In the genomic region with DNA sequence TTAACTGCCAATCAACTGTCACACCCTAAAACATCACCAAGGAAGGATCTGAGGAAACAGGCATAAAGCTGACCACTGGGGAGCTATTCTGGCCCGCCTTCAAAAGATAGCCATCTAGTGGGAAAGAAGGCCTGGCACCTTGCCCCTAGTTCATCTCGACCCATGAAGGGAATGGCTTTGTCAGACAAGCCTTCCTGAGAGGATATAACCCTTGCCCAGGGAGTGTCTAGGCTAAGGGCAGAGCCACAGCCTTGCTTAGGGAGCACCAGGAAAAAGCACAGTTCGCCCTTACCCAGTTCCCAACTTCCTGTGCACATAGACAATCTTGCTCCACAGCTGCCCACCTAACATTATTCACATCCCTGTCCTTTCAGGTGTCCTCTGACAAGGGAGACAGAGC, we compare ENCODE assay signal across 8 mouse cellular contexts. TPM values are rescaled to one million over a fixed set of nuclear protein-coding genes. Genes with fewer than 3 reads are reported as not detected.
DNase-seq lines count a peak whose midpoint lies in the region; ATAC-seq and TF ChIP-seq lines count a peak whose summit lies in the region.

No protein-coding gene starts in this region.

- H3K4me2 ChIP-seq in forebrain, embryonic 11.5 days (ENCODE audit: low read depth, low read length, severe bottlenecking): peak overlapping the region; percentile 83
- peak overlapping the region; percentile 76 for H3K4me2 ChIP-seq in kidney, postnatal 0 days (ENCODE audit: low read length)
- peak overlapping the region; percentile 90 for H3K4me2 ChIP-seq in midbrain, embryonic 13.5 days (replicated peaks)

- ATAC-seq in forebrain, embryonic 11.5 days (replicated peaks; ENCODE audit: low FRiP score): no peak
- ATAC-seq in kidney, postnatal 0 days (replicated peaks; ENCODE audit: low FRiP score, low read depth): no peak
- ATAC-seq in midbrain, embryonic 13.5 days: no peak

- H3K27me3 ChIP-seq in spleen, adult 2 months (ENCODE audit: control insufficient read depth, insufficient read depth, low read length): no peaks in the 10 kb centered on the region
- no peaks in the 10 kb centered on the region for H3K27me3 ChIP-seq in forebrain, embryonic 11.5 days (ENCODE audit: control insufficient read depth, insufficient read depth, low read length)
- no peaks in the 10 kb centered on the region for H3K27me3 ChIP-seq in kidney, postnatal 0 days (ENCODE audit: insufficient read depth, low read length)
- H3K27me3 ChIP-seq in midbrain, embryonic 13.5 days: no peaks in the 10 kb centered on the region

- H3K4me3 ChIP-seq in spleen, adult 2 months (ENCODE audit: extremely low read depth, insufficient read depth, insufficient read length): peak overlapping the region; percentile 73; the same call in 1 of the 2 replicates
- peak overlapping the region; percentile 70 for H3K4me3 ChIP-seq in forebrain, embryonic 11.5 days (ENCODE audit: low read depth, low read length)
- peak overlapping the region; percentile 73 for H3K4me3 ChIP-seq in kidney, postnatal 0 days (replicated peaks; ENCODE audit: low read depth, low read length)
- H3K4me3 ChIP-seq in midbrain, embryonic 13.5 days (replicated peaks): peak overlapping the region; percentile 64

- 42% methylated on average over 3 of the region's 3 CpGs for WGBS in spleen, adult 2 months
- WGBS in forebrain, embryonic 11.5 days: 53% methylated on average over 3 of the region's 3 CpGs
- WGBS in kidney, postnatal 0 days: 35% methylated on average over 3 of the region's 3 CpGs
- WGBS in midbrain, embryonic 13.5 days: 46% methylated on average over 3 of the region's 3 CpGs

- peaks cover 10% of the 10 kb centered on the region for H3K36me3 ChIP-seq in spleen, adult 2 months (ENCODE audit: control insufficient read depth, insufficient read depth, low read length)
- peaks cover 3% of the 10 kb centered on the region; the same call in 1 of the 2 replicates for H3K36me3 ChIP-seq in forebrain, embryonic 11.5 days (ENCODE audit: control insufficient read depth, insufficient read depth, low read length)
- 0 out of 2 replicates have a peak, but pooled peaks cover 7% of the 10 kb centered on the region for H3K36me3 ChIP-seq in kidney, postnatal 0 days (ENCODE audit: insufficient read depth, low read length)
- peaks cover 36% of the 10 kb centered on the region for H3K36me3 ChIP-seq in midbrain, embryonic 13.5 days

- no peak for DNase-seq in spleen, adult 2 months (ENCODE audit: low read depth in 1 of 2, low spot score in 2 of 2)
- DNase-seq in spleen, adult 12 weeks (ENCODE audit: low spot score): no peak
- DNase-seq in forebrain, embryonic 11.5 days (ENCODE audit: low spot score): no peak
- peak; percentile 16 for DNase-seq in kidney, postnatal 0 days (ENCODE audit: low spot score)
- no peak for DNase-seq in layer of hippocampus, adult 9-11 months
- DNase-seq in right cerebral cortex, postnatal 4 days: no peak
- no peak for DNase-seq in B cell, adult 2 months

- TF ChIP-seq CTCF in spleen, adult 2 months (IDR thresholded peaks at IDR 0.05; ENCODE audit: extremely low read depth, insufficient read depth, insufficient read length, insufficient replicate concordance): no peak
- TF ChIP-seq CTCF in kidney, postnatal 0 days (IDR thresholded peaks at IDR 0.05; ENCODE audit: low read depth): no peak

- TF ChIP-seq POLR2A in spleen, adult 2 months (IDR thresholded peaks at IDR 0.05; ENCODE audit: low read depth, low read length): no peak

- H3K9me3 ChIP-seq in forebrain, embryonic 11.5 days (ENCODE audit: control insufficient read depth, low read length): no peaks in the 10 kb centered on the region; the same call in 1 of the 2 replicates
- H3K9me3 ChIP-seq in kidney, postnatal 0 days (replicated peaks; ENCODE audit: low read length): no peaks in the 10 kb centered on the region
- H3K9me3 ChIP-seq in midbrain, embryonic 13.5 days: no peaks in the 10 kb centered on the region

- peak overlapping the region; percentile 79 for H3K9ac ChIP-seq in forebrain, embryonic 11.5 days (ENCODE audit: low read length)
- H3K9ac ChIP-seq in kidney, postnatal 0 days (ENCODE audit: low read depth, low read length): peak overlapping the region; percentile 77; the same call in 1 of the 2 replicates
- peak overlapping the region; percentile 84 for H3K9ac ChIP-seq in midbrain, embryonic 13.5 days (replicated peaks)

- peaks cover 10% of the 10 kb centered on the region; the same call in 1 of the 2 replicates for H3K4me1 ChIP-seq in spleen, adult 2 months (ENCODE audit: control insufficient read depth, insufficient read depth, insufficient read length)
- H3K4me1 ChIP-seq in forebrain, embryonic 11.5 days (replicated peaks; ENCODE audit: control insufficient read depth, insufficient read depth, low read length): peaks cover 5% of the 10 kb centered on the region; the same call in 1 of the 2 replicates
- H3K4me1 ChIP-seq in kidney, postnatal 0 days (replicated peaks; ENCODE audit: insufficient read depth, low read length): peaks cover 14% of the 10 kb centered on the region
- peaks cover 37% of the 10 kb centered on the region for H3K4me1 ChIP-seq in midbrain, embryonic 13.5 days (replicated peaks)

- no peak overlapping the region for H3K27ac ChIP-seq in spleen, adult 2 months (ENCODE audit: insufficient read depth, low read length)
- peak overlapping the region; percentile 87; the same call in 1 of the 2 replicates for H3K27ac ChIP-seq in forebrain, embryonic 11.5 days (ENCODE audit: low read depth, low read length)
- H3K27ac ChIP-seq in kidney, postnatal 0 days: peak overlapping the region; percentile 31; the same call in 1 of the 2 replicates
- peak overlapping the region; percentile 94 for H3K27ac ChIP-seq in midbrain, embryonic 13.5 days

RNA-seq across cellular contexts. Expression of a gene that starts 1.0 kb away (rescaled TPM):
- polyA plus RNA-seq in spleen, adult 2 months (2012; rRNA removed): 64.1 and 87.6 TPM in 2 replicates
- polyA plus RNA-seq in forebrain, embryonic 11.5 days (2014; fragmentation: Nextera tagmentation; extraction: Ambion mirVana): 14.4 and 14.5 TPM in 2 replicates
- polyA plus RNA-seq in kidney, postnatal 0 days (2015; fragmentation: Nextera tagmentation; extraction: Ambion mirVana): 7.5 TPM in 2 replicates
- polyA plus RNA-seq in midbrain, embryonic 13.5 days (2015; fragmentation: Nextera tagmentation; extraction: Ambion mirVana): 21.0 and 23.3 TPM in 2 replicates

RNA-seq across cellular contexts. Expression of a gene that starts 22.2 kb away (rescaled TPM):
- 11.1 and 12.9 TPM in 2 replicates for polyA plus RNA-seq in spleen, adult 2 months (2012; rRNA removed)
- 0.17 and 0.21 TPM in 2 replicates for polyA plus RNA-seq in forebrain, embryonic 11.5 days (2014; fragmentation: Nextera tagmentation; extraction: Ambion mirVana)
- polyA plus RNA-seq in kidney, postnatal 0 days (2015; fragmentation: Nextera tagmentation; extraction: Ambion mirVana): 0.05 and 0.14 TPM in 2 replicates
- polyA plus RNA-seq in midbrain, embryonic 13.5 days (2015; fragmentation: Nextera tagmentation; extraction: Ambion mirVana): 0.44 and 0.57 TPM in 2 replicates

RNA-seq across cellular contexts. Expression of a gene that starts 37.0 kb away (rescaled TPM):
- 45.6 and 58.3 TPM in 2 replicates for polyA plus RNA-seq in spleen, adult 2 months (2012; rRNA removed)
- 11.0 and 11.5 TPM in 2 replicates for polyA plus RNA-seq in forebrain, embryonic 11.5 days (2014; fragmentation: Nextera tagmentation; extraction: Ambion mirVana)
- 6.7 and 7.4 TPM in 2 replicates for polyA plus RNA-seq in kidney, postnatal 0 days (2015; fragmentation: Nextera tagmentation; extraction: Ambion mirVana)
- polyA plus RNA-seq in midbrain, embryonic 13.5 days (2015; fragmentation: Nextera tagmentation; extraction: Ambion mirVana): 9.8 and 10.0 TPM in 2 replicates

RNA-seq across cellular contexts. Expression of a gene that starts 38.7 kb away (rescaled TPM):
- polyA plus RNA-seq in spleen, adult 2 months (2012; rRNA removed): 0.35 and 0.43 TPM in 2 replicates
- polyA plus RNA-seq in forebrain, embryonic 11.5 days (2014; fragmentation: Nextera tagmentation; extraction: Ambion mirVana): 1.4 and 1.6 TPM in 2 replicates
- polyA plus RNA-seq in kidney, postnatal 0 days (2015; fragmentation: Nextera tagmentation; extraction: Ambion mirVana): 1.8 TPM in 2 replicates
- 1.8 and 2.1 TPM in 2 replicates for polyA plus RNA-seq in midbrain, embryonic 13.5 days (2015; fragmentation: Nextera tagmentation; extraction: Ambion mirVana)

RNA-seq across cellular contexts. Expression of a gene that starts 44.1 kb away (rescaled TPM):
- 21.0 and 26.6 TPM in 2 replicates for polyA plus RNA-seq in spleen, adult 2 months (2012; rRNA removed)
- 16.0 and 17.1 TPM in 2 replicates for polyA plus RNA-seq in forebrain, embryonic 11.5 days (2014; fragmentation: Nextera tagmentation; extraction: Ambion mirVana)
- polyA plus RNA-seq in kidney, postnatal 0 days (2015; fragmentation: Nextera tagmentation; extraction: Ambion mirVana): 17.2 and 19.1 TPM in 2 replicates
- 24.5 and 24.7 TPM in 2 replicates for polyA plus RNA-seq in midbrain, embryonic 13.5 days (2015; fragmentation: Nextera tagmentation; extraction: Ambion mirVana)
